Mouse (Mus musculus) left cerebral cortex, postnatal 14 days (tissue): ENCODE results near the gene Vmn1r81. TPM values are rescaled to one million over a fixed set of nuclear protein-coding genes. Genes with fewer than 3 reads are reported as not detected.

Experiments used
- DNase-seq, 2 experiments: peaks; one replicate each; pipeline ENCODE4 v3.0.0; 2021 to 2022; ENCODE audit warnings: low spot score in 2 of 2, mixed read lengths in 1 of 2
- intact Hi-C: fragments of 180-260 bp; cut with DNase I; formaldehyde crosslinking; loops from one replicate; pipeline ENCODE4 v1.15.1; 2025
- long read RNA-seq, 2 experiments: library from polyadenylated mRNA; stranded (forward); transcript quantifications; one replicate each; pipeline ENCODE4 v2.0.0; 2021
- total RNA-seq, 2 experiments: library from RNA; stranded (reverse); gene quantifications; 2 replicates each; pipeline ENCODE4 v1.2.3; 2021

Vmn1r81 gene
- total RNA-seq = not detected
- long read RNA-seq, experiment 1 = 0 reads
- long read RNA-seq, experiment 2 = 0 reads

- intact Hi-C loops = no loop called here
- no peak for DNase-seq
Measured at GRCm38 (mm10) chr7:12268169-12268568, at the start of gene Vmn1r81. Vmn1r81 (minus strand) TSS chr7:12268269.

- intact Hi-C loops = no loop called here
- DNase-seq = no peak
Measured at GRCm38 (mm10) chr7:12300130-12300529, 32.1 kb upstream of the Vmn1r81 start, which contains the start of gene Vmn1r82. Vmn1r82 (plus strand) TSS chr7:12300430.

- intact Hi-C loops = no loop called here
- DNase-seq = no peak
Measured at GRCm38 (mm10) chr7:12204141-12204540, 63.9 kb downstream of the Vmn1r81 start.

Other genes starting within 250 kb of the Vmn1r81 start
- gene Vmn1r77, start 231.5 kb downstream of the Vmn1r81 start, total RNA-seq = not detected
- not detected for gene Vmn1r78, start 118.0 kb downstream of the Vmn1r81 start, total RNA-seq
- gene Vmn1r79, start 97.0 kb downstream of the Vmn1r81 start, total RNA-seq = not detected
- gene Vmn1r80, start 79.0 kb downstream of the Vmn1r81 start, total RNA-seq = not detected
- gene Vmn1r82, start 32.2 kb upstream of the Vmn1r81 start, total RNA-seq = not detected
- under 1 TPM in 1 of 2 experiments, not detected in 1; 0.11 TPM for gene Vmn1r83, start 61.2 kb upstream of the Vmn1r81 start, total RNA-seq
- gene Vmn1r84, start 101.0 kb upstream of the Vmn1r81 start, total RNA-seq = not detected
- 1 to 10 TPM; 6.6 to 7.7 TPM for gene Zfp551, start 154.5 kb upstream of the Vmn1r81 start, total RNA-seq
- gene Zfp606, start 210.0 kb upstream of the Vmn1r81 start, total RNA-seq = 10 to 100 TPM; 12.4 to 13.0 TPM
- not detected for gene 2900092C05Rik, start 244.2 kb upstream of the Vmn1r81 start, total RNA-seq